Mouse (Mus musculus) adrenal gland, adult 18-20 months (tissue): ENCODE measurements around the gene Hoxc5. TPM values are rescaled to one million over a fixed set of nuclear protein-coding genes. Genes with fewer than 3 reads are reported as not detected.

Experiments used
- DNase-seq, 2 experiments: peaks; one replicate each; pipeline ENCODE4 v3.0.0; 2021 to 2022; ENCODE audit warnings: low spot score in 2 of 2
- long read RNA-seq, 2 experiments: library from polyadenylated mRNA; stranded (forward); transcript quantifications; one replicate each; pipeline ENCODE4 v2.0.0; 2021
- total RNA-seq, 2 experiments: library from RNA; stranded (reverse); gene quantifications; 1 replicate in 1 of 2; 2 replicates in 1 of 2; pipeline ENCODE4 v1.2.3; 2021

The Hoxc5 gene
- total RNA-seq: 1 to 10 TPM; 7.0 to 7.5 TPM
- long read RNA-seq, experiment 1, transcript Hoxc5-201 (2 exons, 2,923 nt): major isoform, 5 of 5 reads
- long read RNA-seq, experiment 1, partial matches to known transcripts: 0 of 5 reads
- long read RNA-seq, experiment 1, other reads (novel, unspliced or antisense): 0 of 5 reads
- long read RNA-seq, experiment 2, transcript Hoxc5-201 (2 exons, 2,923 nt): major isoform, 7 of 16 reads
- long read RNA-seq, experiment 2, partial matches to known transcripts: 0 of 16 reads
- long read RNA-seq, experiment 2, other reads (novel, unspliced or antisense): 9 of 16 reads

DNA sequence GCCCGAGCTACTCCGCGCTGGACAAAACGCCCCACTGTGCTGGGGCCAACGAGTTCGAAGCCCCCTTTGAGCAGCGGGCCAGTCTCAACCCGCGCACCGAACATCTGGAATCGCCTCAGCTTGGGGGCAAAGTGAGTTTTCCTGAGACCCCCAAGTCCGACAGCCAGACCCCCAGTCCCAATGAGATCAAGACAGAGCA lies at the start of gene Hoxc5:
TSS of gene Hoxc5 (plus strand) at position 132 of the 199 bp plus-strand sequence.
- no peak for DNase-seq

DNA sequence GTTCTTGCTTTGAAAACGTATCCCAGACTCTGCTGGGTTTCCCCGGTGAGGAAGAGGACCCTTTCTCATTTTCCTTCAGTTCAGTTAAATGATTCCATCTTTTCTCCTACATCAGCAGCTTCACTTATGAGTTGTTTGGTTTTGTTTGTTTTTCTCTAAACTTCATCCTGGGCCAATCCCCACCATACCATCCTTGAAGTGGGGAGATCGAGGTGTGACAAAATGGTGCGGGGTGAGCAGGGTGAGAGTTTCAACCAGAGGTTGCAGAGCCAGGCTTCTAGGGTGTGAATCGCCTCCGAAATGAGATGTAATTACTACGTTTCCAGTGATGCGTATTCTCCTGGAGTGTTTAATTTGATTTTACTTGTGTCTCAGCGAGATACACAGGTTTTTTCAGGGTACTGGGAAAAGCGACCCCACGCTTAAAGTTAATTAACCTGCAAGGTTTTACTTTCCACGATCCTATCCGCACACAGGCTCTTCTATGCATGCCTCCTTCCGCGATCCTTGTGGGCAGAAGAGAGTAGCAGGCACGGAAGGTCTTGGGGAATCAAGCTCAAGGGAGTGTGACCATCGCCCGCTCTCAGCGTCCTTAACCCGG lies 49.2 kb upstream of the Hoxc5 start:
- no peak for DNase-seq

DNA sequence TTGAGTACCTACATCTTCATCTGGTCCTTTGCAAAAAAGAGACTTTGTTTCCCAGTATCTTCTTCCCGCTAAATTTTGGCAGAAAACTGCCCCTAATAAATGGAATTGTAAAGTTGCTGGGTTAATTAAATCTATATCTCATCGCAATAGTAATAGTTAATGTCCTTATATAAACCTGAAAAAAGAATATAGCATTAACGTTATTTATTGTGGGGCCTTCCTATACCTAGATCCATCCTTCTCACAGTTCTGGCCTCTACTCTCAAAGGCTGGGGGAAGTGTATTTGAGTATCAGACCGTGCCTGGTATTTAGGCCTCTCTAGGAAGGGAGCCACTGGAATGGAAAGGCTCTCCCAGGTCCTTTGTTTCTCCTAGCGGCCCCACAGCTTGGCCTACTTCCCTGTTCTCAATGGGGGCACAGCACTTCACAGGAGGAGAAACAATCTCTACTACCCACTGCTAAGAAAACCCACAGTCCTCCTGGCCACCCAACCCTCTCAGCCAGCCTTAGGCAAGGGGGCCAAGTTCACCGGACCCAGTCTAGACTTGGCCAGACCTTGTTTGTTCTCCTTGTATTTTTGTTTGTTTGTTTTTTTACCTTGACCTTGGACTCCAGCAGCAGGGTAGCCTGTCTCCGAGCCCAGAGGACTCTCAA lies 48.5 kb upstream of the Hoxc5 start:
- no peak for DNase-seq

DNA sequence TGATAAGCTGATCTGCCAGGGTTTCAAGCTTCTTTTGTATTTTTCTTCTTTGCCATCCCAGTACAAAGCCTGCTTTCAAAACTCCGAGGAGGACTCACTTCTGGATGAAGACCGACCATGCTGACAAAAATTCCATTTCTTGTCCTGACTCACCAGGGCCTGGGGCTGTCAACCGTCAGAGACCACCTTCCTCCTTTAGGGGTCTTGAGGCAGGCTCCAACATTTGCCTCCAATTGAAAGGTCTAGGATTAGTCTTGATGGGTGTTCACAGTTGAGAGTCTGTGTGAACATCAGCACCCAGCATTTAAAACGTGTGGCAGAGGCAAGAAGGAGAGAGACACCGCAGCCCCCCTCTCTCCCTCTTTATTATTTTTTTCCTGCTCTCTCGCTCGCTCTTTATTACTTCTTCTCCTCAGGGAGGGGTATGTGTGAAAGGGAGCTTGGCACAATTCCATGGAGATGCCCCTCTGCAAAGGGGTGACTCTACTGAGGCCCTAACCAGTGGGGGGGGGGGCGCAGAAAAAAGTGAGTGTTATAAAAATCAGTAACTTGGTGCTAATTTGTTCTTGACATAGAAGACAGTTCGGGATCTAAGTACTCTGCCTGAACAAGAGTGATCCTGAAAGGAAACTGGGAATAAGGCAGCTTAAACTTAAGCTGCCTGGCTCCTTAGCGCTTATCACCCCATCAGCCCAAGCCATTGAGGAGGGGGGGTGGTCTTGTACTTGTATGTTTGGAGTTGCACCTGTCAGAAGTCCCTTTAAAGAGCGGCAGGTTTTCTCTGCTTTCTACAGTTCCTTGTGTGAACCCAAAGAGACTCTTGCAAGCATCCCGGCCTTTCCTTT lies 47.7 kb upstream of the Hoxc5 start:
- DNase-seq: no peak

DNA sequence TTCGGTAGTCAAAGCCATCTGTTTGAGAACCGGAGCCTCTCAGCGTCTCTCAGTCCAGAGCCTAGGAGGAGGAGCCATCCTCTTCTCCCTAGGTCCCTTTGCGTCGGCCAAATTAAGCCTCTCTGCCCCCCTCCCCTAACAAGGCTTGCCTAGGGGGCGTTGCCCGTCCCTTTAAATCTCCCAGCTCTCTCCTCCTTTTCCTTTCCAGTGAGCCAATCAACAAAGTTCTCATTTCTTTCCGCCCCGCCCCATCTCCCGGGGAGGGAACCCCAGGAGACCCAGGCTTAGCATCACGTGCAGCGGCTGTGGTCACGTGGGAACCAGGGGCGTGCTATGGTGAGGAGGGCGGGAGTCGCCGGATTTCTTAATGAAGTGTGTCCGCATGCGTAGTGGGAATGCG lies 46.6 kb upstream of the Hoxc5 start:
- peak in 1 of 2 experiments; percentile 26 for DNase-seq

DNA sequence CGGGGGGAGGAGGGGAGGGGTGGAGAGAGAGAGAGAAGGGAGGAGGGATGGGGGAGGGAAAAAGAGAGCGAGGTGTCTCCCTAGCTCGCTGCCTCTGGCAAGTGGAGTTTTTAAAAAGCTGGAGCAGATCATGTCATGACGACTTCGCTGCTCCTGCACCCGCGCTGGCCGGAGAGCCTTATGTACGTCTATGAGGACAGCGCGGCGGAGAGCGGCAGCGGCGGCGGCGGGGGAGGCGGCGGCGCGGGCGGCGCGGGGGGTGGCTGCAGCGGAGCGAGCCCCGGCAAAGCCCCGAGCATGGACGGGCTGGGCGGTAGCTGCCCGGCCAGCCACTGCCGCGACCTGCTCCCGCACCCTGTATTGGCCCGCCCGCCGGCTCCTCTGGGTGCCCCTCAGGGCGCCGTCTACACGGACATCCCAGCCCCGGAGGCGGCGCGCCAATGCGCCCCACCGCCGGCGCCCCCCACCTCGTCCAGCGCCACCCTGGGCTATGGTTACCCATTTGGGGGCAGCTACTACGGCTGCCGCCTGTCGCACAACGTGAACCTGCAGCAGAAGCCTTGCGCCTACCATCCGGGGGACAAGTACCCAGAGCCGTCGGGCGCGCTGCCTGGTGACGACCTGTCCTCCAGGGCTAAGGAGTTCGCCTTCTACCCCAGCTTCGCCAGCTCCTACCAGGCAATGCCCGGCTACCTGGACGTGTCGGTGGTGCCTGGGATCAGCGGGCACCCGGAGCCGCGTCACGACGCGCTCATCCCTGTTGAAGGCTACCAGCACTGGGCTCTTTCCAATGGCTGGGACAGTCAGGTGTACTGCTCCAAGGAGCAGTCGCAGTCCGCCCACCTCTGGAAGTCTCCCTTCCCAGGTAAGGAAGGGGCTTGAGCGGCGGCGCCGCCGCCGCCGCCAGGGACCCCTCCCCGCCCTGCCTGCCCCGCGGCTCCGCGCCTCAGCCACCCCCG lies 45.9 kb upstream of the Hoxc5 start, which contains the start of gene Hoxc13:
TSS of gene Hoxc13 (plus strand) at position 51 of the 959 bp plus-strand sequence.
- DNase-seq: no peak

DNA sequence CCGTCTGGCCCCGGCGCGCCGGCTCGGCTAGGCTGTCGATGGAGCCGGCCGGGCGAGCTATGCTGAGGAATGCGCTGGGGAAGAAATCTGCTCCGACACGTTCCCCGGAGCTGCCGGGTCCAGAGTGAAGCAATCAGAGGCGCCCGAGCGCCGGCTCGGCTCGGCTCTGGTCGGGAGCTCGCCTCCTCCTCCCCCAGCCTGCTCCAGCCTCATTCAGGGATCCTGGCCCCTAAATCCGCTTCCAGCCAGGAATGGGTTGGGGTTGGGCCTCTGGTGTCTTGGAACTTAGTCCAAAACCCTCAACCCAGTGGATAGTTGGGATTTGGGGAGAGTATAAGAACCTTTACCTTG lies 45.3 kb upstream of the Hoxc5 start:
- no peak for DNase-seq

DNA sequence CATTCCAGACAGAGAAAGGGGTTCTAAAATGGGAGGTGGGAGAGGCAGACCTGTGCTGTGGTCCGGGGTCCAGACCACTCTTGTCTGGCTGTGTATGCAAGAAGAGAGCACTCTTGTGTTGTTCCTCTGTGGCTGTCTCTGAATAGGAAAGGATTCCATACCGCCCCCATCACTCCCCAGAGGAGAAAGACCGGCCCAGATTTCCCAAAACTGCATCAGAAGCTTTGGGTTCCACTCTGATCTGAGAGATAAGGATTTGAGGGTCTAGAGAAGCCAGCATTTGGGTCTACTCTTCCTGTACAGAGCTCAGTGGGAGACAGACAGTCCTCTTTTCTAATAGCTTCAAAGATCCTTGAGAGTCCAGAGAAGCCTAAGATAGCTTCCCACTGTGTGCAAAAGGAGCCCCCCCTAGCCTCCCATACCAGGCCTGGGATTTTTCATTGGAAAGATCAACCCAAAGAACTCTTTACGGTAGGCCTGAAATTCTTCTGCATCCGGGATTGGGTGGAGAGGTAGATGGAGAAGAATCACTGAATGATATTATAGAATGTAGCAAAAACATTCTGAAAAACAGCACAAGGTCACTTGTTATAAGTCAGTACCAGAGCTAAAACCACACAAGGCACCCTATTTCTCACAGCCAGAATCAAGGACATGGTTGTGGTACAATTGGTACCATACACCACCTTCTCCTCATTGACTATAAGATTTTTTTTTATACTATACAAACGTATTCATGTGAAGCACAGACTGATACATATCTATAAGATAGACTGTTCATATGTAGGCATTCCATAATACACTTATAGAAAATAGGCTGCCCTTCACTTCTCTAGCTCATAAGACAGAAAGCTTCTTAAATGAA lies 44.4 kb upstream of the Hoxc5 start:
- no peak for DNase-seq

DNA sequence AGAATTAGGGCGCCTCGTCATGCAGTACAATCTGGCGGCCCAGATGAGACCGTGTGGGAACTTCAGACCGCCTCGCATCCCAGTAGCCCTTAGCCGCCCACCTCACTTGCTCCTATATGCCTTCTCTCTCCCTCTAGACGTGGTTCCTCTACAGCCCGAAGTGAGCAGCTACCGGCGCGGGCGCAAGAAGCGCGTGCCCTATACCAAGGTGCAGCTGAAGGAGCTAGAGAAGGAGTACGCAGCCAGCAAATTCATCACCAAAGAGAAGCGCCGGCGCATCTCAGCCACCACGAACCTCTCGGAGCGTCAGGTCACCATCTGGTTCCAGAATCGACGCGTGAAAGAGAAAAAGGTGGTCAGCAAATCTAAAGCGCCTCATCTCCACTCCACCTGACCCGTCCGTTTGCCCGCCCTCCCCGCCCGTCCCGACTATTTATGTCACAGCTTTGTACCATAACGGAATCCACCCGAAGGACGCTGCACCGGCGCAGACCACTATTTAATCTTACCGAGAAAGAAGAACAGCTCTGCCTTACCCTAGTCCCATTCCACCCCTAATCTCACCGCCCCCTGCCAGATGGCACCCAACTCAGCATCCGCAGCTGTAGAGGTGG lies 40.1 kb upstream of the Hoxc5 start:
- no peak for DNase-seq

DNA sequence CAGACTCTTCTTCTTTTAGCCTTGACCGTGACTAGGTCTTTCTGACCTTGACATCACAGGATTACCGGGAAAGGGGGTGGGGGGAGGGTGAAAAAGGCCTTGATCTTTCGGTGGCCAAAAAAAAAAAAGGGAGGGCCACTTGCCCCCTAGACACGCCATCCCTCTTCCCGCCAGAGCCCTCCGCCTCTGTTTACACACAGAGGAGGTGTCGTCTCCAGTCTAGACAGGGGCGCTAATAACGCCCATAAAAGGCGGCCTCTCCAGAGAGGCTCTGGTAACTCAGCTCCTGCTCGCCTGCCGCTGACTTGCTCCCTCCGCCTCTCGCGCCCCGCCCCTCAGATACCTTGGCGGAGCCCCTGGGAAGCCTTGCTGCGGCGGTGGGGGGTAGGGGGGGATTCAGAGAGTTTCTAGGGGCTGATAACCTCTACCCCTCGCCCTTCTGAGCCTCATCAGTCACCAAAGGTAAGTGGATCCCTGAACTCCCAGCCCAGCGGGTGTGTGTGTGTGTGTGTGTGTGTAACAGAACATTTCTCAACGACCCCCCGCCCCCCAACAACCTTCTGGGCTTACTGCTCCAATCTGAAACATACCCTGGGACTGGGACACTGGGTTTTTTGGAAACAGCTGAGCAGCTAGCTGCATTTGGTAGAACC lies 35.4 kb upstream of the Hoxc5 start:
- DNase-seq: no peak

DNA sequence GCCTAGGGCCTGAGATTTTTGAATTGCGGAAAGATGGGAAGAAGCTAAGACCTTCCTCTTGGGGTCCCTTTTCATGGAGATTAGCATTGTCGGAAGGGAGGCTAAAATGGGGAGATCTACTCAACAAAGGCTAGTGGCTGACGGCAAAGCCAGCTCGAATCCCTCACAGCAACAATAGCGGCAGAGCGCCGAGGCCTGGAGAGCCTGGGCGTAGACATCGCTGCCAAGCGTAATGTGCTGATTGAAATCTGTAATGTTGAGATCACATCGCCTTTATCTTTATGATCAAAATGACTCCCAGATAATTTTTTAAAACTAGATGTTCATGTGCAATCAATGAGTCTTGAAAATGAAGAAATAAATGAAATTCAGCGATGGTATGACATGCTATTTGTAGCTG lies 32.8 kb upstream of the Hoxc5 start:
- DNase-seq: no peak

DNA sequence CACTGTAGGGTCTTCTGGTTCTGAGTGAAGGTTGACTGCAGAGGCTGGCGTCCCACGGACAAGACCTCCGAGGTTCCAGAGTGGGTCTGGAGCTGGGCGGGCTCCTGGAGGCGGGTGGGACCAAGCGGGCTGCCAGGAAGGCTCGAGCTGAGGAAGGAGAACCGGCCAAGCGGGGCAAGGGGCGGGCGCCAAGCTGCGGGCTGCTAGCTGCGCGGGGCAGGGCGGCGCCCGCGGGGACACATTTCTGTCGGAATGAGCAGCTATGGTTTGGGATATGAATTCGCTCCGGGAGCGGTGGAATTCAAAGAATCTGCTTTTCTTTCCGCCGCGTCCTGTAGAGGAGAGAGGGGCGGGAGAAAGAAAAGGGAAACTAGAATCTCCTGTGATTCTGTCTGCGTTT lies 32.3 kb upstream of the Hoxc5 start:
- no peak for DNase-seq

DNA sequence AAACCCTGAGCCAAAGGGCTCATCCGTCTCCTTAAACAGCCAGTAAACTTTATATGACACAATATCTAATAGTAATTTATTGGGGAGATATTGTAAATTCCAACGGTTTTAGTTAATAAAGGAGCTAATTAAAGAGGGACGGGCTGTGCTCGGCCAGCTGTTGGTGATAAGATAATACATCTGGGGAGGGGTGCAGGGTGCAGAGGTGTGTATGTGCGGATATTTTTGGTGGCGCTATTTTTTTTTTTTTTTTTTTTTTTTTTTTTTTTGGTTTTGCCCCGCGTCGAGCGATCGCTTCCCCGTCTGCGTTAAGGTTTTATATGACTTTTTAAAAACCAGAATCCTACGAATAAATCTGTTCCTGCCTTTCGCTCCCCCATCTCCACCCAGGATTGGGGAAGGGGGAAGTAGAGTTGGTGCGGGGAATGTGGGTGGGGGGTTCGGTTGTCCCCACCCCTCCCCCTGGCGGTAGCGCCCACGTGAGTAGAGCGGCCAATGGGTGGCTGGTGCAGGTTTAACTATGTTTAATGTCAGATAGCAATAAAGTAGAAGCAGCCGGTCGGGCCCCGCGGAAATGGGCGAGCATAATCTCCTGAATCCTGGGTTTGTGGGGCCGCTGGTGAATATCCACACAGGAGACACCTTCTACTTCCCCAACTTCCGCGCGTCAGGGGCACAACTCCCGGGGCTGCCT lies 30.8 kb upstream of the Hoxc5 start, which contains the start of gene Hoxc12:
TSS of gene Hoxc12 (plus strand) at position 479 of the 694 bp plus-strand sequence.
- DNase-seq: no peak

DNA sequence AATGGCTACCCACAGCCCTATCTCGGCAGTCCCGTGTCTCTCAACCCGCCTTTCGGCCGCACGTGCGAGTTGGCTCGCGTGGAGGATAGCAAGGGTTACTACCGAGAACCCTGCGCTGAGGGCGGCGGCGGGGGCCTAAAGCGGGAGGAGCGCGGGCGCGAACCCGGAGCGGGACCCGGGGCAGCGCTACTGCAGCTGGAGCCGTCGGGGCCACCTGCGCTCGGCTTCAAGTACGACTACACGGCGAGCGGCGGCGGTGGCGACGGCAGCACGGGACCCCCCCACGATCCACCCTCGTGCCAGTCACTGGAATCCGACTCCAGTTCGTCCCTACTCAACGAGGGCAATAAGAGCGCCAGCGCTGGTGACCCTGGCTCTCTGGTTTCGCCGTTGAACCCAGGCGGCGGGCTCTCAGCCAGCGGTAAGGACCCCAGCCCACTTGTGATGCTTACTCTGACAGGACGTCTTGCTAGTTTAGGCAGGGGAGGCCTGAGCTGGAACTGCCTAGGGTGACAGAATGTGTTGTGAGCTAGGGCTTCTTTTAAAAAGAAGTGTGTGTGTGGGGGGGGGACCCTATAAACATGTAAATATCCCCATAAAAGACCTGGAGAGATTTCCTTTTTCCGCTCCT lies 30.1 kb upstream of the Hoxc5 start:
- no peak for DNase-seq

DNA sequence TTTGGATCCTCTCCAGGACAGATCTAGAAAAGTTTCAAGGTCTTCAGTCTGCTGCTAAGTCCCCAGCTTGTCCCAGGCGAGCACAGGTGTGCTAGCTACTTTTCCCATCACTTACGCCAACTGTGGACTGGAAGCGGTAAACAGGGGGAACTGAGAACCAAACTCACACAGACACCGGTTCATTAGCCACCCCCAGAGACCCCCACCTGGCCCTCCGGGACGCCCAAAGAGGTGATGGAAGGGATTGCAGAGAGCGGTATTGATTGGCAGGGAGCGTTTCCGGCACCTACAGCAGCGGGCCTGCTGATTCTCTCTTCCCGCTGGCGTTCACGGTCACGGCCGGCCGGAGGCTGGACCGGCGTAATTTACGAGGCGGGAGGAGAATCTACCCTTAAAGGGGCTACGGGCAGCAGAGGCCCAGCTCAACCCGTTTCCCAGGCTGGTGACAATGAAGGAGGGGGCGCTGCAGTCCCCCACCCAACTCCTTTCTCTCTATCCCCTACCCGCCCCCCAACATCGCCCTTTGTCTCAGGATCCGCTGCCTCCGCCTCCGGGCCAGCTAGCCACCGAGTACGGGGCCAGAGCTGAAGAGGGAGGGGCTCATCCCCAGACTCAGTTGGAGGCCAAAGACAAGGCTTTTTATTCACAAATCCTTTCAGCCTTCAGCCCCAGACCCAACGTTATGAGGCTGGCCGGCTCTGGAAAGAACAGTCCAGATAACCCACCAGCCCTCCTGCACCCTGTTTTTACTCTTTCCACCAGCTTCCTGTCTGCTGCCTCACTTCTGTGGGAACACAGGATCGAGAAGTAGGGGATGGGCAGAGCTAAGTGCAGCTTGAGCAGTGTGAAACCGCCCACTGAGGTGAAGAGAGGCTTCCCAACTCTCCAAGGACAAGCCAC lies 27.7 kb upstream of the Hoxc5 start:
- DNase-seq: no peak

DNA sequence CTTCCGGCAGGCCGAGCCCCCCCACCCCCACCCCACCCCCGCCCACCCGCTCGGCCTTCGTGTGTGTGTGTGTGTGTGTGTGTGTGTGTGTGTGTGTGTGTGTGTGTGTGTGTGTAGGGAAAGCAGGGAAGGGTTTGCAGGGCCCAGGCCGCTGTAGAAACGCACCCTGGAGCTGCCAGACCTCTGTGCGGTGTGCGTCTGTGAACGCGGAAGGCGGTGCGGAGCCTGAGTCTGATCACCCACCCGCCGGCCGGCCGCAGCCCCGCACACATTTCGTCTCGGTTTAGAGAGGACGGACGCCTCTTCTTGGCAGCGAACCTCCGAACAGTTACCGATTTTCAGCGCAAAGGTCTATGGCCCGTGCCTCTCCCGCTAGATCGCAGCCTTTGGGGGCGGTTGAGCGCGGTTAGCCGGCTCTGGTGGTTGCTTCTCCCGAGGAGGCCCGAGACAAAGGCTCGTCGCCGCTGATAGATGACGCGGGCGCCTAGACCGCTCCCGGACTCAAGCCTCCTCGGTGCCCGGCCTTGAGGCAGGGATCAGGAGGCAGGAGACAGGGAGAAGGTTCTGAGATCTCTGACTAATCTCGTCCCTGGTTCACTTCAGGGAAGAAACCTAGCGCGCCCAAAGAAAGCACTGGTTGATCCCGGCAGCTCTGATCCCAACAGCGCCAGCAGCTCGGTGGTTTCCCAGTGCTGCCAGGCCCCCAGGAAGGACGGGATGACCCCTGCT lies 24.3 kb upstream of the Hoxc5 start:
- no peak for DNase-seq
